Mouse (Mus musculus) kidney, embryonic 14.5 days (tissue): ENCODE results near the gene Fignl1. TPM values are rescaled to one million over a fixed set of nuclear protein-coding genes. Genes with fewer than 3 reads are reported as not detected.

ENCODE experiments used
- ATAC-seq: fragments of 200-750 bp; cut with Nextera tagmentation; 2 replicates; pipeline ENCODE4 v1.8.0; 2017; ENCODE audit warnings: moderate number of reproducible peaks, mild to moderate bottlenecking, moderate TSS enrichment, moderate library complexity; ENCODE audit not compliant: low FRiP score, low TSS enrichment
- H3K27ac ChIP-seq: fragments of 300-500 bp; sonication (generic); 2 replicates; pipeline ENCODE4 v1.5.1; 2014; ENCODE audit warnings: low read depth, mild to moderate bottlenecking, low read length, moderate library complexity, mixed read lengths
- H3K27me3 ChIP-seq: fragments of 300-500 bp; sonication (generic); 2 replicates; pipeline ENCODE4 v1.6.1; 2014; ENCODE audit warnings: mild to moderate bottlenecking, low read length; ENCODE audit not compliant: control insufficient read depth, insufficient read depth
- H3K36me3 ChIP-seq: fragments of 300-500 bp; sonication (generic); 2 replicates; pipeline ENCODE4 v1.6.1; 2014; ENCODE audit warnings: low read length, mixed read lengths; ENCODE audit not compliant: control insufficient read depth, insufficient read depth
- H3K4me1 ChIP-seq: fragments of 300-500 bp; sonication (generic); 2 replicates; pipeline ENCODE4 v1.6.1; 2014; ENCODE audit warnings: low read length, mixed read lengths; ENCODE audit not compliant: control insufficient read depth, insufficient read depth
- H3K4me2 ChIP-seq: fragments of 300-500 bp; sonication (generic); replicated peaks from 2 replicates; pipeline ENCODE4 v1.6.1; 2014; ENCODE audit warnings: low read depth, mild to moderate bottlenecking, low read length
- H3K4me3 ChIP-seq: fragments of 300-500 bp; sonication (generic); 2 replicates; pipeline ENCODE4 v1.5.1; 2014; ENCODE audit warnings: mild to moderate bottlenecking, low read length
- H3K9ac ChIP-seq: fragments of 300-500 bp; sonication (generic); 2 replicates; pipeline ENCODE4 v1.6.1; 2014; ENCODE audit warnings: low read depth, mild to moderate bottlenecking, low read length, moderate library complexity
- H3K9me3 ChIP-seq: fragments of 300-500 bp; sonication (generic); 2 replicates; pipeline ENCODE4 v1.6.1; 2016; ENCODE audit warnings: low read length; ENCODE audit not compliant: control insufficient read depth
- WGBS: fragments of 180-500 bp; shearing (Covaris S2); extraction: QIAGEN DNeasy Blood & Tissue Kit; methylation state at CpG from one replicate; pipeline ENCODE4 v1.1.7; 2014; 5-methylcytosine and 5-hydroxymethylcytosine counted together
- polyA plus RNA-seq: library from polyadenylated mRNA; unstranded; fragments of >200 nt; fragmentation: Nextera tagmentation; extraction: Ambion mirVana; gene quantifications from 2 replicates; pipeline ENCODE4 v1.2.1, GENCODE M21; 2014

Gene Fignl1
- 59.2 and 85.4 TPM in 2 replicates for polyA plus RNA-seq

- no peaks in the 10 kb centered on the region for H3K9me3 ChIP-seq
- peak within 1 kb of the TSS; percentile 82 for H3K4me2 ChIP-seq
- H3K27ac ChIP-seq, result peak within 1 kb of the TSS; percentile 99
- H3K9ac ChIP-seq, result peak within 1 kb of the TSS; percentile 79
- peaks cover 15% of the 10 kb centered on the region; the same call in 1 of the 2 replicates for H3K36me3 ChIP-seq
- peak within 1 kb of the TSS; percentile 76 for H3K4me3 ChIP-seq
- peak; percentile 96 for ATAC-seq
- under 1% methylated on average over 53 of the region's 53 CpGs for WGBS
- H3K4me1 ChIP-seq, result peaks cover 15% of the 10 kb centered on the region
- H3K27me3 ChIP-seq, result no peaks in the 10 kb centered on the region
These were observed at the start of gene Fignl1 for GRCm38 (mm10) chr11:11808820-11809403. TSS of gene Fignl1 (minus strand) at chr11:11808962.

DNA sequence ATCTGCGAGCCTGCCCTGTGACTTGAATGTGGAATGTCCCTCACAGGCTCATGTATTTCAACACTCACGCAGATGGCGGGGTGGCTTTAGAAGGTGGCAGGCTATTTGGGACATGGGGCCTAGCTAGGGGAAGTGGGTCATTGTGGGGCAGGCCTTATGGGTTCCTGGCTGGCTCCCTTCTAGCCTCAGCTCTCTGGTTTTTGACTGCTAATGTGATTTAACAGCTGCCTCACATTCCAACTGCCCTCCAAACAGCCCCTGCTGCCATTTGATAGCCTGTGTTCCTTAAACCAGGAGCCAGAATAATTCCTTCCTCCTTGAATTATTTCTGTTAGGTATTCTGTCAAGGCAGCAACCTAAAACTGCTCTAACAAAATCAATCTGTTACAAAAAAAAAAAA, 48.2 kb upstream of the Fignl1 start:
- H3K27ac ChIP-seq, result peak overlapping the region; percentile 70; the same call in 1 of the 2 replicates
- no peaks in the 10 kb centered on the region for H3K27me3 ChIP-seq
- peaks cover 14% of the 10 kb centered on the region for H3K4me1 ChIP-seq
- WGBS, result 77% methylated on average over 3 of the region's 3 CpGs
- H3K9ac ChIP-seq, result no peak overlapping the region
- H3K36me3 ChIP-seq, result no peaks in the 10 kb centered on the region
- H3K9me3 ChIP-seq, result peaks cover 4% of the 10 kb centered on the region; the same call in 1 of the 2 replicates
- no peak overlapping the region for H3K4me3 ChIP-seq
- H3K4me2 ChIP-seq, result no peak overlapping the region
- peak; percentile 4; the same call in 1 of the 2 replicates for ATAC-seq

DNA sequence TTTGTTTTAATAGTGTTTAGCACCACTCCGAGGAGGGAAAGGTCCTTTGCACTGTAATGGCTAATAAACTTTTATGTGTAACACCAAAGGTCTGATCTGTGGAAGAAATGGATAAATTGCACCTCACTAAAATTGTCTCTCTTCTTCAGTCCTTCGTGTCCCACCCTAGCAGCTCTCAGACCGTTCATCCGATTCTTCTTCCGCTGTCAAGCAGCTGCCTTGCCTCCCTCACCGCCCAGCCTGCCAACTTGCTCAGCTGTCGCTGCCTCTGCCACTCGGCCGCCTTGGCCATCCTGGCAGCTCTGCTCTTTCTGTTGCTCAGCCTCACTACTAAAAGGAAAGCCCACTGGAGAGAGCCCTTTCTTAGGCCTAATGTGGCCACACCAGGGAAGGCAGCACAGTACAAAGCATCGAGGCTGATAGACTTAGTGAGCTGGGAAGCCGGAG, 46.9 kb upstream of the Fignl1 start:
- peak; percentile 75 for ATAC-seq
- H3K27me3 ChIP-seq, result no peaks in the 10 kb centered on the region
- no peaks in the 10 kb centered on the region for H3K36me3 ChIP-seq
- H3K9ac ChIP-seq, result peak overlapping the region; percentile 3; the same call in 1 of the 2 replicates
- H3K4me2 ChIP-seq, result no peak overlapping the region
- peak overlapping the region; percentile 70 for H3K27ac ChIP-seq
- peaks cover 14% of the 10 kb centered on the region for H3K4me1 ChIP-seq
- H3K9me3 ChIP-seq, result peaks cover 4% of the 10 kb centered on the region; the same call in 1 of the 2 replicates
- H3K4me3 ChIP-seq, result no peak overlapping the region
- WGBS, result 23% methylated on average over 11 of the region's 11 CpGs

- Histone ChIP-seq H3K9ac (no peak overlapping the region), H3K36me3 (no peaks in the 10 kb centered on the region), H3K27ac (peak overlapping the region; percentile 70; the same call in 1 of the 2 replicates), H3K4me1 (peaks cover 14% of the 10 kb centered on the region), H3K27me3 (no peaks in the 10 kb centered on the region), H3K9me3 (peaks cover 4% of the 10 kb centered on the region; the same call in 1 of the 2 replicates), H3K4me3 (no peak overlapping the region), H3K4me2 (no peak overlapping the region)
- 17% methylated on average over 6 of the region's 6 CpGs for WGBS
- peak; percentile 85 for ATAC-seq
These were observed 46.4 kb upstream of the Fignl1 start for GRCm38 (mm10) chr11:11855061-11855672.

DNA sequence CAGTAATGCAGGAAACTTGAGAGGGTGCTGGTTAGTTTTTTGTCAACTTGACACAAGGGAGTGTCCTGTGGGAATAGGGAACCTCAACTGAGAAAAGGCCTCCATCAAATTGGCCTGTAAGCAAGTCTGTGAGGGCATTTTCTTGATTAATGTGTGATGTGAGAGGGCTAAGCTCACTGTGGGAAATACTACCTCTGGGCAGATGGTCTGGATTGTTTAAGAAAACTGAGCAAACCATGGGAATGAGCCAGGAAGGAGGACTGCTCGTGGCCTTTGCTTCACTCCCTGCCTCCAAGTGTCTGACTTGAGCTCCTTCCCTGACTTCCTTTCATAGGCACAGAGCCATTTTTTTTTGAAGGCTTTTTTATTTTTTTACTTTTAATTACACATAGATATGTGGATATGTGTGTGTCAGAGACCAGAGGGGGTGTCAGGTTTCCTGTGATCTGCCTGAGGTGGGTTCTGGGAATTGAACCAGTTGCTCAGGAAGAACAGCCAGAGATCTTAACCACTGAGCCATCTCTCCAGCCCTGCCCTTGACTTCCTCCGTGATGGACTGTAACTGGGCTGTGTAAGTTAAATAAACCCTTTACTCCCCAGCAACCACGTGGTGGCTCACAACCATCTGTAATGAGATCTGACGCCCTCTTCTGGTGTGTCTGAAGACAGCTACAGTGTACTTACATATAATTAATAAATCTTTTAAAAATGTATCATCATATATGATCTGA, 45.1 kb upstream of the Fignl1 start:
- peaks cover 4% of the 10 kb centered on the region; the same call in 1 of the 2 replicates for H3K9me3 ChIP-seq
- H3K9ac ChIP-seq, result no peak overlapping the region
- no peak overlapping the region for H3K4me3 ChIP-seq
- peak overlapping the region; percentile 70; the same call in 1 of the 2 replicates for H3K27ac ChIP-seq
- H3K4me2 ChIP-seq, result no peak overlapping the region
- no peaks in the 10 kb centered on the region for H3K27me3 ChIP-seq
- H3K4me1 ChIP-seq, result peaks cover 14% of the 10 kb centered on the region
- 39% methylated on average over 4 of the region's 4 CpGs for WGBS
- no peaks in the 10 kb centered on the region for H3K36me3 ChIP-seq
- peak; percentile 17 for ATAC-seq

GRCm38 (mm10) chr11:11851957-11852505, 43.3 kb upstream of the Fignl1 start:
- 81% methylated on average over 6 of the region's 6 CpGs for whole genome bisulfite sequencing
- no peak for ATAC-seq
- H3K27ac ChIP-seq, result no peak overlapping the region
- H3K4me3 ChIP-seq, result no peak overlapping the region
- no peak overlapping the region for H3K9ac ChIP-seq
- H3K9me3 ChIP-seq, result peaks cover 4% of the 10 kb centered on the region; the same call in 1 of the 2 replicates
- H3K36me3 ChIP-seq, result no peaks in the 10 kb centered on the region
- peaks cover 14% of the 10 kb centered on the region for H3K4me1 ChIP-seq
- H3K4me2 ChIP-seq, result no peak overlapping the region
- H3K27me3 ChIP-seq, result no peaks in the 10 kb centered on the region

DNA sequence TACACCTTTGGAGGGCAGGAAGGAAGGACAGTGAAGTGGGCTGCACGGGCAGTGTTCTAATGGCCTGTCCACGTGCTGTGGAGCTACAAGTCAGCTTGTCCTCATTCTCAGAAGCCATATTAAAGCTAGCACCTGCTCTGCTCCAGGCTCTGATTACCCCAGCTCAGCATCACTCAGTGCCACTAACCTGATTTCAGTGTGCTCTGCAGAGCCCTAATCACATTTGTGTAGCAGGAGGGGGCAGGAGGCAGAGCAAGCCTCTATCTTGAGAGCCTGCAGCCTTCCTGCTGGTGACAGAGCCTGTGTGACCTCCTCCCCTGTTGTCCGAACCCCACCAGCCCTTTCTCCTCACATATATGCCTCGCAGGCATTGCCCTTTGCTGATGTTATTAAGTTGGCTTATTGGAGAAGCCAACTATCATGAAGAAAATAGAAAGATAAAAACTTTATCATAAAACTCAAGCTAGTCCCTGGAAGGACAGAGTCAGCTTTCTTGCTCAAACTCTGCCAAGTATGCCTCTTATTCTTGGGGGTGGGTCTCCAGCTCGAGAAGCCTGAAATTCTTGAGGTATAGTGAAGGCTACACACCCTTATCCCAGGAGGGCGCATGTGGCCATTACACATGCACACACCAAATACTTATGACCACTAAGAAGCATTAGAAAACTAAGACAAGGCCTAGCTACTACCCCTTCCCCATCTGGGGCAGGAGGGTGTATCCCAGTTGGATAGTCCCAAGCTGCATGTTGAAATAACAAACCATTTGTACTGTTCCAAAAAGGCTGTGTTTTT, 41.9 kb upstream of the Fignl1 start:
- H3K9me3 ChIP-seq, result no peaks in the 10 kb centered on the region
- 64% methylated on average over 6 of the region's 6 CpGs for WGBS
- H3K27ac ChIP-seq, result no peak overlapping the region
- no peak overlapping the region for H3K4me3 ChIP-seq
- ATAC-seq, result no peak
- H3K9ac ChIP-seq, result no peak overlapping the region
- peaks cover 6% of the 10 kb centered on the region for H3K4me1 ChIP-seq
- H3K36me3 ChIP-seq, result no peaks in the 10 kb centered on the region
- H3K27me3 ChIP-seq, result no peaks in the 10 kb centered on the region
- no peak overlapping the region for H3K4me2 ChIP-seq
